17 mouse cellular contexts compared by ENCODE assay signal in the genomic region with DNA sequence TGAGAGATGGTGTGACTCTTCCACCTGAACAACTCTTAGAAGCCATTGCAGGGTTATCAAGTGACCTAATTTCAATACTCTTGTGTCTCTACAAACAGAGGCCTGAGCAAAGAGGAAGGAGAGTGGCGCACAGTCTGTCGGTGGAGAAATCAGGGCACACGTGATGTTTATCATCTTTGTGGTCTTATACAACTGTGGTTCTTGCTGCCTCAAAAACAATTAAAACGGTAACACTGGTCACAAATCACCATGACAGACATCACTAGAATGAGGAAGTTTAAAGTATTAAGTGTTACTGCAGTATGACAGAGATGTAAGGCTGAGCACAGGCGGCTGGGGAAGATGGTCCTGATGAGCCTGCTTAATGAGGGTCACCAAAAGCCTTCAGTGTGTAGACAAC.
DNase-seq lines count a peak whose midpoint lies in the region; ATAC-seq and TF ChIP-seq lines count a peak whose summit lies in the region.
"Had no signal": no experiment of that assay in that cellular context is flagged by ENCODE, and none has a peak within 500 bp of the region (broad histone marks: within the 10 kb centered on the region; RNA-seq: fewer than 3 reads in every experiment).

No protein-coding gene starts in this region.

- H3K27ac ChIP-seq in bone marrow, adult 2 months (ENCODE audit: control insufficient read depth, insufficient read depth, low read depth, low read length, poor library complexity) = peak overlapping the region; percentile 73; the same call in 1 of the 2 replicates
- H3K27ac ChIP-seq: forebrain, embryonic 15.5 days; heart, embryonic 13.5 days; midbrain, embryonic 15.5 days had no signal

- no peak for TF ChIP-seq CTCF in bone marrow, adult 2 months (IDR thresholded peaks at IDR 0.05; ENCODE audit: control insufficient read depth, insufficient read depth, low read length)

- DNase-seq in lung, postnatal 25 days (ENCODE audit: low spot score) = peak; percentile 23
- no peak for DNase-seq in lung, postnatal 14 days
- peak; percentile 47 for DNase-seq in A20 (ENCODE audit: low read depth, low spot score)
- DNase-seq in layer of hippocampus, postnatal 14 days (ENCODE audit: low spot score in 2 of 2) = no peak
- DNase-seq in heart, postnatal 4 days = no peak
- no peak for DNase-seq in neural tube, embryonic 10.5 days (ENCODE audit: extremely low spot score, low spot score)
- DNase-seq: heart, postnatal 36 days; kidney, adult 8-10 months; kidney, postnatal 4 days; layer of hippocampus, postnatal 36 days; right cerebral cortex, postnatal 14 days; thymus, adult 2 months had no signal

- no peak overlapping the region for H3K4me3 ChIP-seq in bone marrow, adult 2 months (replicated peaks; ENCODE audit: control insufficient read depth, low read depth, low read length)
- H3K4me3 ChIP-seq: forebrain, embryonic 15.5 days; heart, embryonic 13.5 days; midbrain, embryonic 15.5 days had no signal

- ATAC-seq in megakaryocyte progenitor cell, adult 5-6 weeks (replicated peaks; ENCODE audit: poor library complexity) = peak; percentile 76
- ATAC-seq: forebrain, embryonic 15.5 days; midbrain, embryonic 15.5 days had no signal

- peaks cover 9% of the 10 kb centered on the region for H3K4me1 ChIP-seq in bone marrow, adult 2 months (ENCODE audit: control insufficient read depth, insufficient read depth, low read length)

- WGBS in bone marrow, adult 2 months = 5% methylated on average over 5 of the region's 5 CpGs

- no peak for TF ChIP-seq POLR2A in bone marrow, adult 2 months (IDR thresholded peaks at IDR 0.05; ENCODE audit: borderline replicate concordance, control insufficient read depth, low read depth, low read length)

Comparison
In these comparisons a context has a peak if more than half of its experiments do, and no peak if none do; other contexts are left out.
1. DNase-seq: peak in lung, postnatal 25 days (single experiment) and A20 (single experiment); none in lung, postnatal 14 days (single experiment), layer of hippocampus, postnatal 14 days (0 of 2), heart, postnatal 4 days (single experiment) and neural tube, embryonic 10.5 days (single experiment).